Mouse (Mus musculus) lung, postnatal 0 days (tissue): ENCODE measurements around the gene Gm20388.

Experiments
- CTCF ChIP-seq: IDR thresholded peaks from 2 replicates; pipeline ENCODE4 v1.5.1; 2016; ENCODE audit warnings: antibody characterized with exemption, mild to moderate bottlenecking
- EP300 ChIP-seq: IDR thresholded peaks from 2 replicates; pipeline ENCODE4 v1.6.1; 2016; ENCODE audit warnings: antibody characterized with exemption, mild to moderate bottlenecking, control low read depth

DNA sequence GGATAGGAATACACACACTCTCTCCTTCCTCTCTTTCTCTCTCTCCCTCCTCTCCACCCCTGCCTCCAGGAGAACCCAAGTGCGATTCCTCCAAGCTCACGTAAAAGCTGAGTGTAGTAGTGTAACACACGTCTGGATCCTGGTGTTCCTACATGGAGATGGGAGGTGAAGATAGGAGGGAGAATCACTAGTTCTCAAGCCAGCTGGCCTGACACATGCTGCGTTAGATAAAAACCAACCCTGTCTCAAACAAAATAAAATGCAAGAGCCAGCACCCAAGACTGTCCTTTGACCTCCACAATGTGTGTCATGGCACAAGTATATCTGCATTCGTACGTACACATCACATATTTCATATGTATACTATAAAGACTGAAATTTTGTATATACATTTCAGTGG, 3910.1 kb downstream of the Gm20388 start:
- TF ChIP-seq CTCF (no peak), EP300 (no peak)
